Mouse (Mus musculus) hindbrain, embryonic 15.5 days (tissue): ENCODE results near the gene Tcl1b4. TPM values are rescaled to one million over a fixed set of nuclear protein-coding genes. Genes with fewer than 3 reads are reported as not detected.

Experiments
- ATAC-seq: fragments of 200-750 bp; cut with Nextera tagmentation; 2 replicates; pipeline ENCODE4 v1.8.0; 2017; ENCODE audit warnings: low read depth, moderate number of reproducible peaks, moderate TSS enrichment; ENCODE audit not compliant: low FRiP score
- H3K27ac ChIP-seq: fragments of 300-500 bp; sonication (generic); replicated peaks from 2 replicates; pipeline ENCODE4 v1.5.1; 2015; ENCODE audit warnings: mild to moderate bottlenecking, inconsistent platforms
- H3K27me3 ChIP-seq: fragments of 300-500 bp; sonication (generic); 2 replicates; pipeline ENCODE4 v1.6.1; 2015; ENCODE audit warnings: control low read depth, inconsistent platforms
- H3K36me3 ChIP-seq: fragments of 300-500 bp; sonication (generic); 2 replicates; pipeline ENCODE4 v1.6.1; 2015; ENCODE audit warnings: control low read depth, inconsistent platforms
- H3K4me1 ChIP-seq: fragments of 300-500 bp; sonication (generic); replicated peaks from 2 replicates; pipeline ENCODE4 v1.6.1; 2015; ENCODE audit warnings: control low read depth, inconsistent platforms
- H3K4me2 ChIP-seq: fragments of 300-500 bp; sonication (generic); 2 replicates; pipeline ENCODE4 v1.6.1; 2015; ENCODE audit warnings: moderate library complexity, mild to moderate bottlenecking, inconsistent platforms
- H3K4me3 ChIP-seq: fragments of 300-500 bp; sonication (generic); 2 replicates; pipeline ENCODE4 v1.5.1; 2015; ENCODE audit warnings: mild to moderate bottlenecking, inconsistent platforms
- H3K9ac ChIP-seq: fragments of 300-500 bp; sonication (generic); 2 replicates; pipeline ENCODE4 v1.6.1; 2015; ENCODE audit warnings: inconsistent platforms
- H3K9me3 ChIP-seq: fragments of 300-500 bp; sonication (generic); 2 replicates; pipeline ENCODE4 v1.6.1; 2016; ENCODE audit warnings: control low read depth, inconsistent platforms
- WGBS: fragments of 180-500 bp; shearing (Covaris S2); methylation state at CpG from one replicate; pipeline ENCODE4 v1.1.7; 2015; 5-methylcytosine and 5-hydroxymethylcytosine counted together
- polyA plus RNA-seq: library from polyadenylated mRNA; unstranded; fragments of >200 nt; fragmentation: Nextera tagmentation; extraction: Ambion mirVana; gene quantifications from 2 replicates; pipeline ENCODE4 v1.2.1, GENCODE M21; 2015

Gene Tcl1b4
- polyA plus RNA-seq, 1 experiment from 2014 or later = not detected

DNA sequence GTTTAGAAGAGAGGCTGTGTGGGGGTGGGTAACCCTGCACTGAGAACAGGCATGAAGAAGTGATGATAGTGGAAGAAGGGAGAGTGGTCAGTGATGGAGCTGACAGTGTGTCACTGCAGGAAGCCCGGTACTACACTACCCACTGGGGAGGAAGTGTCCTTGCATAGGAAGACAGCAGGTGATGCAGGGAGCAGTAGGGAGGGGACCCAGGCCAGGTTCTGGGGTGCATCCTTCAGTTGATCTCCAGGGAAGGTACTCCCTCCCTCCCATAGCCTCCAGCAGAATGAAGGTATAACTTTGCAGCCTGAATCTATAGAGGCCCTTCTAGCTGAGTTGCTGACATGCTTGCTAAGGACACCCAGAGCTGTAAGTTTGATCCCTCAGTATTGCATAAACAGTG, 5.3 kb downstream of the Tcl1b4 start:
- Histone ChIP-seq H3K4me1 (no peaks in the 10 kb centered on the region), H3K27ac (no peak overlapping the region), H3K27me3 (no peaks in the 10 kb centered on the region), H3K4me3 (no peak overlapping the region), H3K9ac (no peak overlapping the region), H3K4me2 (no peak overlapping the region), H3K36me3 (no peaks in the 10 kb centered on the region), H3K9me3 (no peaks in the 10 kb centered on the region)
- 74% methylated on average over 1 of the region's 1 CpGs for WGBS
- ATAC-seq = no peak

DNA sequence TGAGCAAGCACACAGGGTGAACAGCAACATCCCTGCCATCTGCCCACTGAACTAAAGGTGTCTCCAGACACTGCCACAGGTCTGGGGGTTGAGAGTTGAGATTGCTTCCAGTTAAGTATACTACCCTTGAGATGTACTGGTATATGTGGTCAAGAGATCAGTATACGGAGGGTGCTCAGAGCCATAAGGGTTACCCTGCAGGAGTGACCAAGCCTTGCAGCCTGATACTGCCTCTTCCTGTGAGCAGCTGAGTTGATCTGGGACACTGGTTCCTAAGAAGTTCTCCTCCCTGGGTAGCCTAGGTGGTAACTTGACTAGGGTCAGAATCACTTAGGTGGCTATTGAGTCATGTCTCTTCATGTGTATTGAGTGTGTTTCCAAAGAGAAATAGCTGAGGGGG, 6.7 kb downstream of the Tcl1b4 start:
- no peak overlapping the region for H3K27ac ChIP-seq
- 91% methylated on average over 1 of the region's 1 CpGs for WGBS
- no peak overlapping the region for H3K9ac ChIP-seq

DNA sequence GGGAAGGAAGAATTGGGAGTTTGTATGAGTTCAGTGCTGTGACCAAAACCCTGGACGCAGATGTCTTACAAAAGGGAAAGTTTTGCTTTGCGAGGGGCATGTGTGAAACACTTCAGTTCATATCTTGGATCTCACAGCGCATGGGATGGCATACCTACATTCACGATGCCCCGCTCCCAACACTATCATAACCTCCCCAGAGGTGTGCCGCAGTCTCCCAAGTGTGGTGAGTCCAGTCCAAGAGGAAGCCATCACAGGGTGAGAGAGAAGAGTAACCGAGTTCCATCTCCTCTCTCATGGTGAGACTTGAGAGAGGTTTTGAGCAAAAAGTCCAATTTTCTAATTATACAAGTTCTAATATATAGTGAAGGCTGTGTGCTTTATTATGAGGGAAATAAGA, 7.5 kb downstream of the Tcl1b4 start:
- no peak overlapping the region for H3K9ac ChIP-seq
- 95% methylated on average over 7 of the region's 7 CpGs for WGBS
- H3K36me3 ChIP-seq = no peaks in the 10 kb centered on the region
- ATAC-seq = no peak
- H3K27me3 ChIP-seq = no peaks in the 10 kb centered on the region
- H3K4me2 ChIP-seq = no peak overlapping the region
- no peaks in the 10 kb centered on the region for H3K9me3 ChIP-seq
- no peaks in the 10 kb centered on the region for H3K4me1 ChIP-seq
- no peak overlapping the region for H3K27ac ChIP-seq
- H3K4me3 ChIP-seq = no peak overlapping the region

More for the DNA sequence above, 6.7 kb downstream of the Tcl1b4 start:
- Histone ChIP-seq H3K4me1 (no peaks in the 10 kb centered on the region), H3K4me3 (no peak overlapping the region), H3K9me3 (no peaks in the 10 kb centered on the region), H3K27me3 (no peaks in the 10 kb centered on the region), H3K36me3 (no peaks in the 10 kb centered on the region), H3K4me2 (no peak overlapping the region)
- ATAC-seq = no peak

DNA sequence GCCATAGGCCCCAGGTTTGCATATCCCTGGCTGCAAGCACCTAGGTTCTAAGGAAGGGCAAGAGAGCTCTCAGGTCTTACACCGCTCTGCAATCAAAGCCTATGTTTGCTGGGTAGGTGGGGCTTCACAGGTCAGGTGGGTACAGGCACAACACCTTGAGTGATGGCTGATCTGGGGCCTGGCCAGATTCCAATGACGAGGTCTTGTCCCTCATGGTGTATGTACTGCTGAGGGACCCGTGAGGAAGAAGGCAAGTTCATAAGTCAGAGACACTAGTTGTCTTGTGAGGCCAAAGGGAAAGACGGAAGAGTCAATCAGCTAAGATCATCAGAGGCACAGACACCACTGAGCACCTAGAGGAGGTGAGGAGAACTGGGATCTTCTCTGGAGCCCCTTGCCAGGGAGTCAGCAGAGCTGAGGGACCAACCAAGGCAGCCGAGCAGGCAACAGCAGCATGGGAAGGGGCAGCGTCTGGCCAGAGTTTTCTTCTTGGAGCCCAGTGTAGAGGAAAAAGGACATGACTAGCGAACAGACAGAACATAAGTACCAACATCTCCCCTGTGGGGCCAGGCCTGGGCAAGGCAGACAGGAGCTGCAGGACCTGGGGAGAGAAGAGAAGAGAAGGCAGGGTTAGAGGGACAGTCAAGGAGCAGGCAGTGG, 15.5 kb downstream of the Tcl1b4 start:
- ATAC-seq = no peak
- Histone ChIP-seq H3K4me1 (no peaks in the 10 kb centered on the region), H3K9me3 (no peaks in the 10 kb centered on the region), H3K9ac (no peak overlapping the region), H3K4me3 (no peak overlapping the region), H3K27ac (no peak overlapping the region), H3K27me3 (no peaks in the 10 kb centered on the region), H3K36me3 (no peaks in the 10 kb centered on the region), H3K4me2 (no peak overlapping the region)
- 90% methylated on average over 7 of the region's 7 CpGs for WGBS

- H3K4me2 ChIP-seq = no peak within 1 kb of the TSS
- no peaks in the 10 kb centered on the region for H3K9me3 ChIP-seq
- H3K27ac ChIP-seq = no peak within 1 kb of the TSS
- 94% methylated on average over 22 of the region's 22 CpGs for WGBS
- H3K4me3 ChIP-seq = no peak within 1 kb of the TSS
- no peaks in the 10 kb centered on the region for H3K27me3 ChIP-seq
- H3K36me3 ChIP-seq = no peaks in the 10 kb centered on the region
- ATAC-seq = no peak
- no peaks in the 10 kb centered on the region for H3K4me1 ChIP-seq
- no peak within 1 kb of the TSS for H3K9ac ChIP-seq
Measured at GRCm38 (mm10) chr12:105222601-105223319, 21.0 kb downstream of the Tcl1b4 start, which contains the start of gene Tcl1. Gene Tcl1 (minus strand): TSS chr12:105222793.

GRCm38 (mm10) chr12:105224621-105225320, 23.0 kb downstream of the Tcl1b4 start:
- Histone ChIP-seq H3K4me3 (no peak overlapping the region), H3K36me3 (no peaks in the 10 kb centered on the region), H3K9me3 (no peaks in the 10 kb centered on the region), H3K4me2 (no peak overlapping the region), H3K9ac (no peak overlapping the region), H3K27me3 (no peaks in the 10 kb centered on the region), H3K27ac (no peak overlapping the region), H3K4me1 (no peaks in the 10 kb centered on the region)
- no peak for ATAC-seq
- 40% methylated on average over 16 of the region's 16 CpGs for WGBS

DNA sequence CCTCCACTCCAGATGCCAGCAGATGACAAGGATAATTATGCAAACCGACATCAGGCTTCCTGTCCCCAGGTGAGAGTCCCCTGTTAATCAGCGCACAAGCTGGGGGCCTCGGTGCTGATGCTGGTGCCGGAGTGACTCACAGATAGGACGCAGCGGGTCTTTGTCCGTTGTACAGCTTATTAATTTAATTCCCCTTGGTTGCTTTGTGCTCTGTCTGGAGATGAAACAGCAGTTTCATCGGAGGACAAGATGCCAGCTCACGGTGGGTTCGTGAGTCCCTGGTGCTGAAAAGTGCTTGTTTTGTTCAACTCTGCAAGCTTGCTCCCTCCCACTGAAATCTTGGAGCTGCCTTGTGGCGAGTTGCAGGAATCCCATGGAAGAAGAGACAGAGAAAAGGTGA, 32.6 kb downstream of the Tcl1b4 start:
- H3K27me3 ChIP-seq = no peaks in the 10 kb centered on the region
- no peak overlapping the region for H3K4me3 ChIP-seq
- peak overlapping the region; percentile 37 for H3K4me2 ChIP-seq
- no peaks in the 10 kb centered on the region for H3K36me3 ChIP-seq
- peak overlapping the region; percentile 32 for H3K27ac ChIP-seq
- no peaks in the 10 kb centered on the region for H3K9me3 ChIP-seq
- no peak overlapping the region for H3K9ac ChIP-seq
- WGBS = 38% methylated on average over 11 of the region's 11 CpGs
- ATAC-seq = no peak; the same call in 1 of the 2 replicates
- peaks cover 16% of the 10 kb centered on the region for H3K4me1 ChIP-seq

GRCm38 (mm10) chr12:105235091-105235490, 33.3 kb downstream of the Tcl1b4 start:
- WGBS = 79% methylated on average over 3 of the region's 3 CpGs
- H3K4me3 ChIP-seq = no peak overlapping the region
- H3K4me1 ChIP-seq = peaks cover 19% of the 10 kb centered on the region
- H3K27me3 ChIP-seq = no peaks in the 10 kb centered on the region
- no peak overlapping the region for H3K9ac ChIP-seq
- H3K9me3 ChIP-seq = no peaks in the 10 kb centered on the region
- no peak overlapping the region for H3K27ac ChIP-seq
- no peaks in the 10 kb centered on the region for H3K36me3 ChIP-seq
- no peak for ATAC-seq
- no peak overlapping the region for H3K4me2 ChIP-seq

DNA sequence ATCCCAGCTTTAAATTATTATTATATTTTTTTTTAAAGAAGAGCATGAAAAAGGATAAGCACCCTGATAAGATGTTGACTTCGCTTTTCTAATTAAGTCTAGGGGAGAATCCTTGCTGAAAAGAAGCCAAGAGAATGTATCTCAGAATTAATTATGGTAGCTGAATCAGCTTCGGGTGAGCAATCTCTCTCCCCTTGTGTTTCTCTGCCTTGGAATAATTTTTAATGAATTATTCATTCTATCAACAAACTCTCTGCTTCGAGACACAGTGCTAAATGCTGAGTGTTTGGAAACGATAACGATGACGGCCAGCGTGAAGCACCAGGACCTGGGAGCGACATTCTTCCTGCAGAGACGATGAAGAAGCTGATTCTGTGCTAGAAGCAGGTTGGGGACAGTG, 37.3 kb downstream of the Tcl1b4 start:
- H3K9ac ChIP-seq = no peak overlapping the region
- H3K4me1 ChIP-seq = peaks cover 17% of the 10 kb centered on the region
- no peaks in the 10 kb centered on the region for H3K36me3 ChIP-seq
- H3K9me3 ChIP-seq = no peaks in the 10 kb centered on the region
- H3K4me2 ChIP-seq = no peak overlapping the region
- 48% methylated on average over 9 of the region's 9 CpGs for WGBS
- no peak overlapping the region for H3K4me3 ChIP-seq
- no peaks in the 10 kb centered on the region for H3K27me3 ChIP-seq
- peak overlapping the region; percentile 59 for H3K27ac ChIP-seq
- no peak for ATAC-seq

- Histone ChIP-seq H3K36me3 (no peaks in the 10 kb centered on the region), H3K4me2 (peak overlapping the region; percentile 33), H3K9ac (0 out of 2 replicates have a peak overlapping the region, but pooled peaks have one; percentile 6), H3K4me3 (no peak overlapping the region), H3K4me1 (peaks cover 28% of the 10 kb centered on the region), H3K27ac (peak overlapping the region; percentile 60; the same call in 1 of the 2 replicates), H3K27me3 (no peaks in the 10 kb centered on the region), H3K9me3 (no peaks in the 10 kb centered on the region)
- peak; percentile 57; the same call in 1 of the 2 replicates for ATAC-seq
- WGBS = 3% methylated on average over 9 of the region's 9 CpGs
Measured at GRCm38 (mm10) chr12:105248763-105249233, 47.0 kb downstream of the Tcl1b4 start.

GRCm38 (mm10) chr12:105253796-105254195, 52.0 kb downstream of the Tcl1b4 start:
- Histone ChIP-seq H3K27me3 (no peaks in the 10 kb centered on the region), H3K4me1 (peaks cover 19% of the 10 kb centered on the region), H3K9ac (no peak overlapping the region), H3K27ac (no peak overlapping the region), H3K4me3 (no peak overlapping the region), H3K36me3 (no peaks in the 10 kb centered on the region), H3K4me2 (no peak overlapping the region), H3K9me3 (no peaks in the 10 kb centered on the region)
- 94% methylated on average over 3 of the region's 3 CpGs for WGBS
- no peak for ATAC-seq
